In genomic region chr15:88561058-88561730, GRCm38 (mm10) we compare ENCODE assay signal across 10 mouse cellular contexts. TPM values are rescaled to one million over a fixed set of nuclear protein-coding genes. Genes with fewer than 3 reads are reported as not detected.
DNase-seq lines count a peak whose midpoint lies in the region; TF ChIP-seq lines count a peak whose summit lies in the region.
"Had no signal": no experiment of that assay in that cellular context is flagged by ENCODE, and none has a peak within 500 bp of the region (broad histone marks: within the 10 kb centered on the region; RNA-seq: fewer than 3 reads in every experiment).

No protein-coding gene starts in this region.

- no peaks in the 10 kb centered on the region for H3K9me3 ChIP-seq in hindbrain, embryonic 10.5 days
- H3K9me3 ChIP-seq: limb, embryonic 12.5 days had no signal

- intact Hi-C loops in left cerebral cortex, postnatal 25 days (cut with DNase I), result no loop called here

- no peak overlapping the region for H3K27ac ChIP-seq in hindbrain, embryonic 10.5 days
- no peak overlapping the region for H3K27ac ChIP-seq in olfactory bulb, adult 2 months (ENCODE audit: insufficient read depth, low read depth, low read length)
- H3K27ac ChIP-seq: limb, embryonic 12.5 days had no signal

- H3K4me1 ChIP-seq in hindbrain, embryonic 10.5 days (replicated peaks), result peaks cover 21% of the 10 kb centered on the region
- peaks cover 10% of the 10 kb centered on the region for H3K4me1 ChIP-seq in olfactory bulb, adult 2 months (ENCODE audit: control insufficient read depth, insufficient read depth, low read length)
- H3K4me1 ChIP-seq: limb, embryonic 12.5 days had no signal

- peak; percentile 28 to 43 for DNase-seq in layer of hippocampus, postnatal 10 days (ENCODE audit: low spot score in 2 of 2)
- DNase-seq in layer of hippocampus, adult 9-10 months (ENCODE audit: low spot score), result no peak
- peak; percentile 71 to 76 for DNase-seq in cerebellum, postnatal 14 days
- peak; percentile 64 for DNase-seq in hindbrain, embryonic 10.5 days (ENCODE audit: low spot score)
- DNase-seq in left cerebral cortex, postnatal 25 days (ENCODE audit: low spot score in 2 of 2), result no peak
- DNase-seq in spleen, adult 18-20 months, result no peak
- no peak for DNase-seq in adrenal gland, adult 8-10 months

- no peaks in the 10 kb centered on the region for H3K36me3 ChIP-seq in hindbrain, embryonic 10.5 days
- H3K36me3 ChIP-seq: limb, embryonic 12.5 days had no signal

- no peak for TF ChIP-seq POLR2A in olfactory bulb, adult 2 months (IDR thresholded peaks at IDR 0.05; ENCODE audit: insufficient read depth, low read depth, low read length)

- 6% methylated on average over 22 of the region's 22 CpGs for WGBS in hindbrain, embryonic 10.5 days
- WGBS in olfactory bulb, adult 2 months, result 6% methylated on average over 22 of the region's 22 CpGs

- no peaks in the 10 kb centered on the region for H3K27me3 ChIP-seq in hindbrain, embryonic 10.5 days (ENCODE audit: insufficient read depth, poor library complexity, severe bottlenecking)

- TF ChIP-seq CTCF in olfactory bulb, adult 2 months (IDR thresholded peaks at IDR 0.05; ENCODE audit: insufficient read depth, low read depth, low read length), result peak; percentile 43; the same call in 1 of the 2 replicates

- peak overlapping the region; percentile 31 for H3K4me3 ChIP-seq in hindbrain, embryonic 10.5 days
- H3K4me3 ChIP-seq in olfactory bulb, adult 2 months (ENCODE audit: insufficient read depth, low read depth, low read length), result peak overlapping the region; percentile 1; the same call in 1 of the 2 replicates
- H3K4me3 ChIP-seq: limb, embryonic 12.5 days had no signal

RNA-seq across cellular contexts. Expression of gene Zdhhc25, which starts 38.9 kb away (rescaled TPM):
- total RNA-seq in layer of hippocampus, postnatal 10 days (2021), result not detected
- polyA plus RNA-seq in hindbrain, embryonic 10.5 days (2016; fragmentation: Nextera tagmentation; extraction: Ambion mirVana), result not detected in 2 replicates
- polyA plus RNA-seq in olfactory bulb, adult 2 months (2012; ENCODE audit: insufficient read depth, insufficient read length, low replicate concordance, missing spikeins), result not detected in 2 replicates
- total RNA-seq in left cerebral cortex, postnatal 25 days (2021), result not detected
- not detected for total RNA-seq in adrenal gland, adult 8-10 months (2022)
- total RNA-seq: gastrocnemius, postnatal 4 days had no signal
- polyA plus RNA-seq: limb, embryonic 12.5 days had no signal

Comparison
In these comparisons a context has a peak if more than half of its experiments do, and no peak if none do; other contexts are left out.
1. DNase-seq: peak in layer of hippocampus, postnatal 10 days (2 of 2), cerebellum, postnatal 14 days (2 of 2) and hindbrain, embryonic 10.5 days (single experiment); none in layer of hippocampus, adult 9-10 months (single experiment), left cerebral cortex, postnatal 25 days (0 of 2), spleen, adult 18-20 months (0 of 2) and adrenal gland, adult 8-10 months (single experiment).